Mouse (Mus musculus) embryonic facial prominence, embryonic 13.5 days (tissue): Measurements from ENCODE around the gene Mapk14. TPM values are rescaled to one million over a fixed set of nuclear protein-coding genes. Genes with fewer than 3 reads are reported as not detected.
"Not testable (repeated sequence)": the region's sequence is repeated elsewhere in the genome, so short reads cannot be mapped to it uniquely, and the experiment has no call there.

Experiments used
- ATAC-seq: fragments of 200-750 bp; cut with Nextera tagmentation; 2 replicates; pipeline ENCODE4 v1.8.0; 2017; ENCODE audit warnings: low read depth; ENCODE audit not compliant: insufficient number of reproducible peaks, insufficient read depth, low FRiP score, low TSS enrichment
- H3K27ac ChIP-seq: fragments of 300-500 bp; sonication (generic); 2 replicates; pipeline ENCODE4 v1.5.1; 2015; ENCODE audit warnings: moderate library complexity, mild to moderate bottlenecking, inconsistent platforms
- H3K27me3 ChIP-seq: fragments of 300-500 bp; sonication (generic); 2 replicates; pipeline ENCODE4 v1.6.1; 2015; ENCODE audit warnings: mild to moderate bottlenecking, inconsistent platforms
- H3K36me3 ChIP-seq: fragments of 300-500 bp; sonication (generic); 2 replicates; pipeline ENCODE4 v1.6.1; 2015; ENCODE audit warnings: mild to moderate bottlenecking, inconsistent platforms
- H3K4me1 ChIP-seq: fragments of 300-500 bp; sonication (generic); 2 replicates; pipeline ENCODE4 v1.6.1; 2015; ENCODE audit warnings: inconsistent platforms
- H3K4me2 ChIP-seq: fragments of 300-500 bp; sonication (generic); 2 replicates; pipeline ENCODE4 v1.6.1; 2015; ENCODE audit warnings: moderate library complexity, mild to moderate bottlenecking, inconsistent platforms
- H3K4me3 ChIP-seq: fragments of 300-500 bp; sonication (generic); 2 replicates; pipeline ENCODE4 v1.5.1; 2015; ENCODE audit warnings: mild to moderate bottlenecking, inconsistent platforms
- H3K9ac ChIP-seq: fragments of 300-500 bp; sonication (generic); 2 replicates; pipeline ENCODE4 v1.6.1; 2015; ENCODE audit warnings: mild to moderate bottlenecking, inconsistent platforms
- H3K9me3 ChIP-seq: fragments of 300-500 bp; sonication (generic); 2 replicates; pipeline ENCODE4 v1.6.1; 2016; ENCODE audit warnings: inconsistent platforms
- WGBS: fragments of 180-500 bp; shearing (Covaris S2); methylation state at CpG from one replicate; pipeline ENCODE4 v1.1.7; 2015; ENCODE audit warnings: mixed read lengths; 5-methylcytosine and 5-hydroxymethylcytosine counted together
- polyA plus RNA-seq: library from polyadenylated mRNA; unstranded; fragments of >200 nt; fragmentation: Nextera tagmentation; extraction: Ambion mirVana; gene quantifications from 2 replicates; pipeline ENCODE4 v1.2.1, GENCODE M21; 2015

The Mapk14 gene
- polyA plus RNA-seq, 1 experiment from 2014 or later = 42.5 TPM

GRCm38 (mm10) chr17:28714006-28714405 is 22.9 kb downstream of the Mapk14 start:
- Histone ChIP-seq H3K4me2 (no peak overlapping the region), H3K9ac (no peak overlapping the region), H3K4me3 (no peak overlapping the region), H3K27me3 (no peaks in the 10 kb centered on the region), H3K27ac (no peak overlapping the region), H3K4me1 (peaks cover 38% of the 10 kb centered on the region), H3K36me3 (peaks cover 33% of the 10 kb centered on the region), H3K9me3 (no peaks in the 10 kb centered on the region)
- WGBS = 98% methylated on average over 3 of the region's 3 CpGs
- no peak for ATAC-seq

- no peak overlapping the region for H3K4me2 ChIP-seq
- no peak for ATAC-seq
- H3K9me3 ChIP-seq = no peaks in the 10 kb centered on the region
- H3K9ac ChIP-seq = no peak overlapping the region
- no peaks in the 10 kb centered on the region for H3K27me3 ChIP-seq
- H3K27ac ChIP-seq = peak overlapping the region; percentile 78
- WGBS = 63% methylated on average over 7 of the region's 7 CpGs
- peaks cover 32% of the 10 kb centered on the region for H3K4me1 ChIP-seq
- H3K36me3 ChIP-seq = peaks cover 48% of the 10 kb centered on the region
- H3K4me3 ChIP-seq = no peak overlapping the region
Observed at GRCm38 (mm10) chr17:28715832-28716548, 24.9 kb downstream of the Mapk14 start.

- WGBS = 44% methylated on average over 3 of the region's 3 CpGs
- peak overlapping the region; percentile 12; the same call in 1 of the 2 replicates for H3K4me2 ChIP-seq
- H3K4me1 ChIP-seq = peaks cover 38% of the 10 kb centered on the region
- no peaks in the 10 kb centered on the region for H3K9me3 ChIP-seq
- ATAC-seq = no peak
- no peak overlapping the region for H3K4me3 ChIP-seq
- H3K27ac ChIP-seq = peak overlapping the region; percentile 78
- peaks cover 56% of the 10 kb centered on the region for H3K36me3 ChIP-seq
- no peak overlapping the region for H3K9ac ChIP-seq
- no peaks in the 10 kb centered on the region for H3K27me3 ChIP-seq
Observed at GRCm38 (mm10) chr17:28717535-28717934, 26.4 kb downstream of the Mapk14 start.

GRCm38 (mm10) chr17:28725783-28726182 is 34.7 kb downstream of the Mapk14 start, which contains the start of gene AC170998.1:
Gene AC170998.1, plus strand, starts transcription at chr17:28726083.
- Histone ChIP-seq H3K4me3 (no peak within 1 kb of the TSS), H3K4me2 (no peak within 1 kb of the TSS), H3K36me3 (peaks cover 86% of the 10 kb centered on the region), H3K9me3 (no peaks in the 10 kb centered on the region), H3K27me3 (no peaks in the 10 kb centered on the region), H3K27ac (no peak within 1 kb of the TSS), H3K4me1 (peaks cover 5% of the 10 kb centered on the region), H3K9ac (no peak within 1 kb of the TSS)
- no peak for ATAC-seq
- WGBS = 93% methylated on average over 4 of the region's 4 CpGs

GRCm38 (mm10) chr17:28727511-28727910 is 36.4 kb downstream of the Mapk14 start:
- H3K27me3 ChIP-seq, ATAC-seq, H3K9me3 ChIP-seq, H3K27ac ChIP-seq, H3K4me3 ChIP-seq, H3K9ac ChIP-seq, H3K4me1 ChIP-seq, H3K4me2 ChIP-seq: not testable (repeated sequence)
- 90% methylated on average over 11 of the region's 11 CpGs for WGBS
- H3K36me3 ChIP-seq = peaks cover 92% of the 10 kb centered on the region

GRCm38 (mm10) chr17:28735317-28736105 is 44.4 kb downstream of the Mapk14 start:
- Histone ChIP-seq H3K4me1 (peaks cover 4% of the 10 kb centered on the region; the same call in 1 of the 2 replicates), H3K4me3 (no peak overlapping the region)
- WGBS = 93% methylated on average over 6 of the region's 6 CpGs

GRCm38 (mm10) chr17:28736486-28736885 is 45.4 kb downstream of the Mapk14 start:
- Histone ChIP-seq H3K9me3 (no peaks in the 10 kb centered on the region), H3K27ac (no peak overlapping the region), H3K4me3 (no peak overlapping the region), H3K4me1 (peaks cover 4% of the 10 kb centered on the region; the same call in 1 of the 2 replicates), H3K9ac (no peak overlapping the region), H3K36me3 (peaks cover 69% of the 10 kb centered on the region), H3K4me2 (no peak overlapping the region), H3K27me3 (no peaks in the 10 kb centered on the region)
- ATAC-seq = no peak
- 78% methylated on average over 4 of the region's 4 CpGs for WGBS

More at GRCm38 (mm10) chr17:28735317-28736105, 44.4 kb downstream of the Mapk14 start:
- H3K27ac ChIP-seq = no peak overlapping the region
- ATAC-seq = no peak
- no peak overlapping the region for H3K4me2 ChIP-seq
- no peaks in the 10 kb centered on the region for H3K27me3 ChIP-seq
- H3K9ac ChIP-seq = no peak overlapping the region
- H3K36me3 ChIP-seq = peaks cover 70% of the 10 kb centered on the region
- H3K9me3 ChIP-seq = no peaks in the 10 kb centered on the region

- ATAC-seq = no peak
- H3K4me1 ChIP-seq = peaks cover 4% of the 10 kb centered on the region; the same call in 1 of the 2 replicates
Observed at GRCm38 (mm10) chr17:28737973-28738372, 46.8 kb downstream of the Mapk14 start.

GRCm38 (mm10) chr17:28739244-28739643 is 48.1 kb downstream of the Mapk14 start:
- 91% methylated on average over 6 of the region's 6 CpGs for WGBS
- Histone ChIP-seq H3K4me3 (no peak overlapping the region), H3K27ac (no peak overlapping the region), H3K36me3 (peaks cover 72% of the 10 kb centered on the region), H3K4me1 (peaks cover 4% of the 10 kb centered on the region; the same call in 1 of the 2 replicates), H3K27me3 (no peaks in the 10 kb centered on the region), H3K4me2 (no peak overlapping the region), H3K9me3 (no peaks in the 10 kb centered on the region), H3K9ac (no peak overlapping the region)
- no peak for ATAC-seq

More at GRCm38 (mm10) chr17:28737973-28738372, 46.8 kb downstream of the Mapk14 start:
- no peak overlapping the region for H3K4me2 ChIP-seq
- no peak overlapping the region for H3K27ac ChIP-seq
- H3K9me3 ChIP-seq = no peaks in the 10 kb centered on the region
- WGBS = 85% methylated on average over 4 of the region's 4 CpGs
- no peak overlapping the region for H3K9ac ChIP-seq
- peaks cover 69% of the 10 kb centered on the region for H3K36me3 ChIP-seq
- no peak overlapping the region for H3K4me3 ChIP-seq
- no peaks in the 10 kb centered on the region for H3K27me3 ChIP-seq

- ATAC-seq = no peak
- H3K36me3 ChIP-seq = peaks cover 93% of the 10 kb centered on the region
- 93% methylated on average over 11 of the region's 11 CpGs for WGBS
- H3K4me1 ChIP-seq = no peaks in the 10 kb centered on the region
- H3K9ac ChIP-seq = no peak overlapping the region
- no peak overlapping the region for H3K27ac ChIP-seq
- no peaks in the 10 kb centered on the region for H3K27me3 ChIP-seq
- H3K9me3 ChIP-seq = no peaks in the 10 kb centered on the region
- no peak overlapping the region for H3K4me3 ChIP-seq
- H3K4me2 ChIP-seq = no peak overlapping the region
Observed at GRCm38 (mm10) chr17:28743145-28743866, 52.2 kb downstream of the Mapk14 start.

GRCm38 (mm10) chr17:28743916-28744315 is 52.8 kb downstream of the Mapk14 start:
- Histone ChIP-seq H3K27ac (no peak overlapping the region), H3K36me3 (peaks cover 95% of the 10 kb centered on the region), H3K4me1 (no peaks in the 10 kb centered on the region), H3K9ac (no peak overlapping the region), H3K4me2 (no peak overlapping the region), H3K27me3 (no peaks in the 10 kb centered on the region), H3K4me3 (no peak overlapping the region), H3K9me3 (no peaks in the 10 kb centered on the region)
- no peak for ATAC-seq
- whole genome bisulfite sequencing = 88% methylated on average over 9 of the region's 9 CpGs
